Mouse (Mus musculus) skeletal muscle tissue, postnatal 0 days (tissue): Measurements from ENCODE around the gene Tacc2. TPM values are rescaled to one million over a fixed set of nuclear protein-coding genes. Genes with fewer than 3 reads are reported as not detected.

Experiments used
- polyA plus RNA-seq: library from polyadenylated mRNA; unstranded; fragments of >200 nt; fragmentation: Nextera tagmentation; extraction: Ambion mirVana; gene quantifications from 2 replicates; pipeline ENCODE4 v1.2.1, GENCODE M21; 2015

Gene Tacc2
- 42.3 and 60.3 TPM in 2 replicates for polyA plus RNA-seq

DNA sequence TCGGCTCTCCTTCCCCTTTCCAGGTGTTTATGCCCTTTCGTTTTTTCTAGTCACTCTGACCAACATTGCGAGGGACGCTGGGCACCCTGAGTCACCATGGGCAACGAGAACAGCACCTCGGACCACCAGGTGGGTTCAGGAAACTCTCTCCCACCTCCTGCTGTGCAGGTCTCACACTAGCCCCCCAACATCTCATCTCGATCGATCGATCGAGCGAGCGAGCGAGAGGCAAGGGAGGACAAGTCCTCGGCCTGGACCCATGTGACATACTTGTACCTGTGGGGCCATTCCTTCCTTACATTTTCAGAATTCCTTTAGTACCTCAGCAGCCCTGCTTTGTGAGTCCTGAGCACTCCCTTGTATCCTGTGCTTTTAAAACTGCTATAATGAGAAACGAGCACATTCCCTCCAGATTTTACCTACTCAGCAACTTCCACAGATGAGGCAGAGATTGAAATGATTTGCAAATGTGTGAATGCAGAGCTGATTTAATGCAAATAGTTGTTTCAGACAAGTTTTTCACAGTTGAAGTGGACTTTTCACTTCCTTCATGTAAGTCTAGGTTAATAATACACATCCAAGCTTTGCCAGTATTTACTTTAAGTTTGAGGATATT, at the start of gene Tacc2:
TSS of gene Tacc2 (plus strand) at position 51 of the 616 bp plus-strand sequence.

DNA sequence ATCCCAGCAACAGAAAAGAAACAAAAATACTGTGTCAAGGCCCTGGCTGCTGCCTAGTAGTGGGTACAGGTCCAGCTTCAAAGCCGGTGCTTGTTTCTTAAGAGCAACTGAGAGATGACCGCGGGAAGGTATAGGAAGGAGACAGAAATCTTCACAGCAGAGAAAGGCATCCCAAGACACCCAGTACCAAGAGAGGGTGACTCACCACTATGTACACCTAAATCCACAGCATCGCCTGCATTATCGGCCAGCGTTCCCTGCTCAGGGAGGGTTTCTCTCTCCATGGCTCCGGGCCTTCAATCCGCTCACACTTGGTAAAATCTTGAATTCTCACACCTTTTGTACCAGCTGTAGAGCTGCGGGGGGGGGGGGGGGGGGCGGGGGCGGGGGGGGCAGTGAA, 4.4 kb upstream of the Tacc2 start, which contains the start of gene Nsmce4a:
TSS of gene Nsmce4a (minus strand) at position 298 of the 400 bp plus-strand sequence.

DNA sequence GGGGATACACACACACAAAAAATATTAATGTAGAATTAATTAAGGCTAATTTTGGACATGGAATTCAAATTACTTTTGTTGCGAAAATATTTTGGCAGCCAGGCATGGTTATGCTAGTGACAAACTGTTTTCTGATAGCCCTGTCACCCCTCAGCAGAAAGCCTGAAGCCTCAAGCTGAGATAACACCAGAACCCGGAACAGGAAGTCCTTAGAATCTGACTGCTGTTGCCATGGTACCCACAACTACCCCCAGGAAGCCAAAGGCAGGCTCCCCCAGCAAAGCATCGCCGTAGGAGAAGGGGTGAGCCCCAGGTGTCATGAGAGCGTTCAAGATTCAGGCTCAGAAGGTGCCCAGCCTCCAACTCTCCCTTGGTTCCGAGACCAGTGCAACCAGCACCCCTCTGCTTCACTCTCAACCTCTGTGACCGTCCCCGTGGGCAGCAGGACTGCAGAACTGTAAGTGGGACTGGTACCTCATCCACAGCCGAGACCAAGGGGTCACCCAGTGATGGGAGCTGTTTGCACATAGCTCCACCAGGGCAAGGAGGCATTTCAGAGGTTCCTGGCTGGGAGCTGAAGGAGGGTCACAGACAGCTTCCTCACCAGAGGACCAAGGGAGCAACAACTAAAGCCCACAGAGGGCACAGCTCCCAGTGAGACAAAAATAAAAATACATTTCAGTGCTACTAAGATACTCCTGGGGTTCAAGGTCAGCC, 196.8 kb downstream of the Tacc2 start, which contains the start of gene Btbd16:
TSS of gene Btbd16 (plus strand) at position 156 of the 717 bp plus-strand sequence.

Other genes with a start within 250 kb of the Tacc2 start
- gene Ate1, start 57.1 kb upstream of the Tacc2 start, polyA plus RNA-seq: 41.5 and 43.4 TPM in 2 replicates
- 80.7 and 86.6 TPM in 2 replicates for gene Nsmce4a, start 4.3 kb upstream of the Tacc2 start, polyA plus RNA-seq
- gene Btbd16, start 196.6 kb downstream of the Tacc2 start, polyA plus RNA-seq: 0.09 and 0.11 TPM in 2 replicates